Mouse (Mus musculus): ENCODE measurements around the gene Gm10778.
A peak's percentile ranks its signal among the peaks of the same experiment; 100 is the strongest.
"Not testable (repeated sequence)": the region's sequence is repeated elsewhere in the genome, so short reads cannot be mapped to it uniquely, and the experiment has no call there.

Gene Gm10778

DNA sequence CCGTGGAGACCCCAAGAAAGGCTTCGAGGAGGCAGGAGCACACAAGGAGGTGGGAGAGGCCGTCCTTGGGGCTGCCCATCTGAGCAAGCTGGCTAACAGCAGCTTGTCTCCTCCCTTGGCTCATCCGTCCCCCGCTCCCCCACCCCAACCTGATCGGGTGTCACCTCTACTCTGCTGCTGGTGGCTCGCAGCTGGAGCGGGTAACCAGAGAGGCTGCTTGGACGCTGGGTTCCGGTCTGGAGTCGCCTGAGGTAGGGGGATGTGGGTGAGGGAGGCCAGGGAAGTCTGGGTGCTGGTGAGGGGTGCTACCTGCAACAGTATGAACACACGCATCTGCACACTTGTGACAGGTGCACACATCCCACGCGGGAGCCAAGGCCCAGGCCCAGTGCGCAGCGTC lies 20.5 kb upstream of the Gm10778 start, which contains the start of gene Ankrd24:
Gene Ankrd24, plus strand, starts transcription at position 151 of the 400 bp plus-strand sequence.
- DNase-seq, result peak; percentile 19

DNA sequence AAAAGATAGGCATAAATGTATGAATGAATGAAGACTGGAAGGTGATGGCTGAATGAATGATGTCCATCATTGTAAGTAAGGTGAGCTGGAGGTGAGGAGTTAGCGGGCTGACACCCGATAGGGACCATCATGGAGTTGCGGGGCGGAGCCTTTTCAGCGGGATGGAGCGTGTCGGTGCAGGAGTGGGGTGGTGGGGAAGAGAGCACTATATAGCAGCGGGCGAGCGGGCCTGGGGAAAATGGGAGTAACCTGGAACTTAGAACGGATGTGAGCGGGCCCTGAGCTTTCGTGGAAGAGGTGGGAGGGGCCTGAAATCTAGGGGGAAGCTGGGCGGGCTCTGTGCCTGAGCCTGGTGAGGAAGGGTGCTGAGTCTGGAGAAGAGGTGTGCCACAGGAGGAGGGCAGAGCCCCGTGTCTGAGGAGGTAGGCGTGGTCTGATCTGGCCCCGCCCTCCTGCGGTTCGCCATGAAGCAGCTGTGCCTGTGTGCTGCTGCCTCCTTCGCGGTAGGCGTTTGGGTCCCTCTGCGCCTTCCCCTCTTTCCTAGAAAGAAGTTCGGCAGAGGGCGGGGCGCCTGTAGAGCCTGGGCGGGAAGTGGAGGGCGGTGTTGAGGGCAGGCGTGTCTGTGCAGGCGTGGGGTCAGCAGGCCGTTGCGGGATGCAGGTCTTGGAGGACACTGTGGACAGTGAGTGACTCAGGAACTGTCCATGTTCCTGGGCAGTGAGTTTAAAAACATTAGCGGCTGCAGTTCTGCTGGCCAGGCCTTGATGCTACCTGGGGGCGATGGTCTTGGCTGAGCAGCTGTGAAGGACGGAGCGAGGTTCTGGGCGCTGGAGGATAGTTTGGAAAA lies 15.4 kb upstream of the Gm10778 start:
- peak; percentile 94 for DNase-seq

DNA sequence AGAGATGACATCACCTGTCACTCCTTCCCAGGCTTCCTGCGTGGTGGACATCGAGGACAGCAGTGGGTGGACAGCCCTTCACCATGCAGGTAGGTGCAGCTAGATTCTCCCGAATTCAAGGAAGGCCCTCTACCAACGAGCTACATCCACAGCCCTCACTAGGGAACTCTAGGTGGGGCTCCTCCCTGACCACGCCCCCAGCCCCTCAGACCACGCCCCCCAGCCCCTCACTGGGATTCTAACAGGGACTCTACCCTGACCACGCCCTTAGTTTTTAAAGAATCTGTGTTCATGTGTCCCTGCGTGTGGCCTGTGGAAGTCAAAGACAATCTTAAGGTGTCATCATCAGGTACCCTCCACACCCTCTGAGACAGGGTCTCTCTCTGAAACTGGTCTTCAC lies 12.5 kb upstream of the Gm10778 start:
- no peak for DNase-seq

DNA sequence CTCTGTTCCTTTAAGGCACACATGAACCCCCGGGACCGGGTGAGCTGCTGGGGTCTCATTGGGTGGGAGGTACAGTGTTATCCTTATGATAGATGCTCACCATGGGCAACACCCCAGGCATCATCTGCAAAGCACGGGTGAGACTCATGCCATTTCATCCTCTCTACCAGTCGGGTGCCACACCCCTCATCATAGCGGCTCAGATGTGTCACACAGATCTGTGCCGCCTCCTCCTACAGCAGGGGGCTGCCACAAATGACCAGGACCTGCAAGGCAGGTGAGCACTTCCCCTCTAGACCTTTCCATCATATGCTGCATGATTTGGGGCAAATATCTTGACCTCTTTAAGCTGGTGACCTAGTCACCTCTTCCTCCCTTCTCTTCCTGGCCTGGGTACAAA lies 10.8 kb upstream of the Gm10778 start:
- DNase-seq, result no peak

DNA sequence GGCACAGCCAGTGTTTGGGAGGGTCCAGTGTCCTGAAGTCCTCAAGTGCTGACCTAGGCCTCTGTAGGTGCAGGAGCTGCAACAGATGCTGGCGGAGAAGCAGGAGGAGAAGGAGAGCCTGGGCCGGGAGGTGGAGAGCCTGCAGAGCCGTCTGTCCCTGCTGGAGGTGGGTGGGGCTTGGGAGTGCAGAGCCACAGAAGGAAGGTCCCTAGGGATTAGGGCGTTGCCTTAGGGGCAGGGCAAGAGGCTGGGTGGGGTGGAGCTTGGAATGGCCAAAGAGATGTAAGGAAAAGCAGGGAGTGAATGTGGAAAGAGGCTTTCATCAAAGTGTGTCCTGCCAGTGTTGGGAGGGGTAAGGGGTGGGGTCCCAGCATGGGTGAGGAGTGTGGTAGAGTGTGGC lies 8.0 kb upstream of the Gm10778 start:
- DNase-seq, result not testable (repeated sequence)

DNA sequence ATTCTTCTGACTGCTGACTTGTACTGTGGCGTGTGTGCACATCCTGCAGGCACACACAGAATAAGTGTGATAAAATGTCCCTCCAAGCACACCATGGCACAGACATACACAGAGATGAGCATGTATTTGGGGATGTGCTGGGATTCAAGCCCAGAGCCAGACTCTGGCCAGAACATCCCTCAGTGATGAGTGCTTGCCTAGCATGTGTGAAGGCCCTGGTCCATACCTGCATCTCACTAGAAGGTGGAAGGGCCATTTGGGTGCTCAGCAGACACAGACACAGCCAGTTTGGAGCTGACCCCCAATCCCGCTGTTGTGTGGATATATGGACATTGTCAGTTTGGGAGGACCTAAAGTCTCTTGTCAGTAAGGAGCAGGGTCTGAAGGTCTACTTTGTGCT lies 7.3 kb upstream of the Gm10778 start:
- DNase-seq, result no peak

DNA sequence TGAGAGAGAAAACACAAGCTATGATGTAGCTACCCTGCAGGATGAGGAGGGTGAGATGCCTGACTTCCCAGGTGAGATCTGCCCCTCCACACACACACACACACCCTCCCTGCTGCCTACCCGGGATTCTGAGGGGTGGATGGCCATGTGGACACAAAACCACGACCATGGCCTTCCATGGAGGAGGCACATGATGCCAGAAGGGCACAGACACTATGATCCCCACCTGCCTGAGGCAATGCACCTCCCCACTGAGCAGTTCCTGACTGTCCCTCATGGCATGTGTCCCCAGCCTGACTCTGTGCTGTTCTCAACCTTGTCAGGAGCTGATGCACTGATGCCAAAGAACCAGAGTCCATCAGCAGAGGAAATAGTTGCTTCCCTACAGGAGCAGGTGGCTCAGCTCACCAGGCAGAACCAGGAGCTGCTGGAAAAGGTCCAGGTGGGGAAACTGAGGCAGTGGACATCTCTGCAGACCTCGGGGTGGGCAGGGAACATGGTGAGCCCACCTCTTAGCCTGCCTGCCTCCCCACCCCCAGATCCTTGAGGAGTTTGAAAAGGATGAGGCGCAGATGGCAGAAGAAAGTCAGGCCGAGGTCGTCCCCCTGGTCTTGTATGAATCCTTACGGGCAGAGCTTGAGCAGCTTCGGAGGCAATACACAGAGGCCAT lies 6.7 kb upstream of the Gm10778 start:
- no peak for DNase-seq

DNA sequence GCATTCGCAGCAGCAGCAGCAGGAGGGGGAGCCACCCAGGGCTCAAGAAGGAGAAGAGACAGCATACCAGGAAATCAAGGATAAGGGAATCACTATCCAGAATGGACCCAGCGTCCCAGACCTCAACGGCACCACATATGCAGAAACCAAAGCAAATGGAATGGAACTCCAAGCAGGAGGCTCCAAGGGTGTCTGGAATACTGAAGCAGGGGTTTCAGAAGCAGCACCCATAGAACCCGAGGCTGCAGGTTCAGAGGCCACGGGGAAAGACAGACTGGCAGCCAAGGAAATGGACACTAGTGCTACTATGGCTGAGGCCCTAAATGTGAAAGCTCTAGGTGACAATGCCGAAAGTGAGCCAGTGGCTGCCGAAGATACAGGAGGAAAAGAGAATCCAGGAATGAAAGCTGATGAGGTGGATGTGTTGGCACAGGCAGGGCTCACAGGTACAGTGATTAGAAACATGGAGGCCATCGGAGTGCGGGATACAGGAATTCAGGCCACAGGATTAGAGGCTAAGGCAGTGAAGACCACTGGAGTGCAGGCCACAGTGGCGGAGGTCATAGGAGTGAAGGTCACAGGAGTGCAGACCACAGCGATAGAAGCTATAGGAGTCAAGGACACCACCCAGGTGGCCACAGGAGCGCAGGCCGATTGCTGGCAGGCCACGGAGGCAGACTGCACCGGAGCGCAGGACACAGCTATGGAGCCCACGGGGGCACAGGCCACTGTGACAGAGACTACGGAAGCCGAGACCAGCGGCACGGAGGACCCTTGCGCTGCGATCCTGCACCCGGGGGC lies 6.0 kb upstream of the Gm10778 start:
- no peak for DNase-seq

DNA sequence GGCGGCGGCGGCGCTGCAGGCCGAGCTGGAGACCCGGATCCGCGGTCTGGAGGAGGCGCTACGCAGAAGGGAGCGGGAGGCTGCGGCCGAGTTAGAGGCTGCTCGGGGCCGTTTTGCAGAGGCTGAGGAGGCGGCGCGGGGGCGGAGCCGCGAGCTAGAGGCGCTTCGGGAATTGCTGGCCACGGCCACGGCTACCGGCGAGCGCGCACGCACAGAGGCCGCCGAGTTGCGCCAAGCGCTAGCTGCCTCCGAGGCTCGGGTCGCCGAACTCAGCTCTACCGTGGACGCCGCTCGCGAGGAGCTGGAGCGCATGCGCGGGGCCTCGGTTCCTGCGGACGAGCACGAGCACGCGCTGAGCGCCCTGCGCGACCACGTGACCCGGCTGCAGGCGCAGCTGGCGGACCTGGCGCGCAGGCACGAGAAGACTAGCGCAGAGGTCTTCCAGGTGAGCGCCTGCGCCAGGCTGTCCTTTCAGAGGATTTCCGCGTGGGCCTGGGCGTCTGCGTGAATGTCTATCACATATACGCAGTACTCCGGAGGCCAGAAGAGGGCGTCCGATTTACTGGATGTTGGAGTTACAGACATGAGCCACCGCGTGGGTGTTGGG lies 5.3 kb upstream of the Gm10778 start:
- peak; percentile 97 for DNase-seq

DNA sequence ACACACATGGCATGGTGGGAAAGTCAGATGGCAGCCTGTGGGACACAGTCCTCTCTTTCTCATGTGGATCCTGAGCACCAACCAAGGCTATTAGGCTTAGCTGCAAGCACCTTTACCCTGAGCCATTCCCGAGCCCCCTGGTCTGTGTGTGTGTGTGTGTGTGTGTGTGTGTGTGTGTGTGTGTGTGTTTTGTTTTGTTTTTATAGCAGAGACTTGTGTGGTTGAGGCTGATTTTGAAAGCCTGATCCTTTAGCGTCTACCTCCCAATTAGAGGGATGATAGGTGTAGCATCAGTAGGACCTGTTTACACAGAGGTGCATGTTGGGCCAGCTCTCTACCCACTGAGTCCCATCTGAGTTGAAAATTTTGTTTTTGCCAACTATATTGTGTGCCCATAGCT lies 4.7 kb upstream of the Gm10778 start:
- no peak for DNase-seq

DNA sequence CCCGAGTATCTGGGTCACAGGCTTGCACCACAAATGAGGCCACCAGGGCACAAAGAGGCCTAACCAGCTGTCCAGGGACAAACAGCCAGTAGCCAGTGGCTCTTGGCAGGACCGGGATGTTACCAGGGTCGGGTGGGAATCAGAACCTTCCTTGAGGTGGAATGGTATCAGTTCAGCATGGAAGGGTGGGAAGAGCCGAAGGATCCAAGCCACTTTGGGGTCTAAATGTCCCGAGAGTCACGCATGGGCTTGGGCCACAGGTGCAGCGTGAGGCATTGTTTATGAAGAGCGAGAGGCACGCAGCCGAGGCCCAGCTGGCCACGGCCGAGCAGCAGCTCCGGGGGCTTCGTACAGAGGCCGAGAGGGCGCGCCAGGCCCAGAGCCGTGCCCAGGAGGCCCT lies 4.1 kb upstream of the Gm10778 start:
- DNase-seq, result peak; percentile 8

DNA sequence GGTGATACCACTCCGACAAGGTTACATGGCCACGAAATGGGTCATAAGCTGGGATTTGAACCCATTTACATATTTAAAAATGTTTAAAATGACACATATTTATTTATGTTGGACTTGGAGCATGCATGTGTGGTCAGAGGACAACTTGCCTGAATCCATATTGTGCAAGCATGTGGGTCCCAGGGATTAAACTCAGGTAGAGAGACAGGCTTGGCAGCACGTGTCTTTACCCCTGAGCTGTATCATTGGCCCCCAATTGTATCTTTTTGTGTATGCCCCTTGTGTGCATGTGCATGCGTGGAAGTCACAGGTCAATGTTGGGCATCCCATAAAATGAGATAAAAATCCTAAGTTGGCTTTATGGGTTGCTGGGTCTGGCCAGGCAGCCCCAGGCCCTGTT lies 3.5 kb upstream of the Gm10778 start:
- peak; percentile 1 for DNase-seq

DNA sequence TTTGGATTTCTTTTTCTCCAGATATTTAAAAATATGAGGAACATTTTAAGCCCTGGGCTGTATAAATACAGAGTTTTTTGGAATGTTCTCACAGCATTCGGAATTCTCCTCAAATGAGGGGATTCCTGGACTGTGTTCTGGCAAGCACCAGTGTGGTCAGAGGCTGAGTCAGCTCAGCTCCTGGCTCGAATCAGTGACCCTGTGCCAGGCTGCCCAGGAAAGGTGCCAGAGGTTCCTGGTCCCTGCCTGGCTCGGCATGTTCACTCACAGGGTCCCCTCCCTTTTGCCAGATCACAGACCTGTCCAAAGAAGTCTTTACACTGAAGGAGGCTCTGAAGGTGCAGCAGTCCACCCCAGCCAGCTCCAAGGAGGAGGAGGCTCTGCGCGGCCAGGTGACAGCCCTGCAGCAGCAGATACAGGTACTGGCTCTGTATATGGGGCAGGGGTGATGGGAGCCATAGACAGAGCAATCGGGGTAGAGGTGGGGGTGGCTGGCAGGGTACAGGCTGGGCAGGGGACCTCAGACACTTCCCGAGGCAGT lies 2.8 kb upstream of the Gm10778 start:
- DNase-seq, result peak; percentile 4

DNA sequence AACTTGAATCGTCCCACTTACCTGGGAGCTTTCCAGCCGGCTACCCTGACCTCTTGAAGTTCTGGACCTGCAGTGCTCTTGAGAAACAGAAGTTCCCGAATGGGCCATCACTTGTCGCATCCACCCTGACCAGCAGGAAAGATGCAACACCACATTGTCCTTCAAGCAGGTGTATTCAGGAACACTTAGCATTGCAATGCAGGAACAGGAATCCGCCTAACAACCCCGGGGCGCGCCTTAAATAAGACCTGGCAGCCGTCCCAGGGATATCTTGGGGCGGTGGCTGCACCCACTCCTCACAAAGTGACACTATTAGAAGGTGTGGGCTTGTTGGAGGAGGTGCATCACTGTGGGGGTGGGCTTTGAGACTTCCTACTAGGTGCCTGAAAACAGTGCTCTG lies 6.3 kb downstream of the Gm10778 start:
- DNase-seq, result peak; percentile 1

DNA sequence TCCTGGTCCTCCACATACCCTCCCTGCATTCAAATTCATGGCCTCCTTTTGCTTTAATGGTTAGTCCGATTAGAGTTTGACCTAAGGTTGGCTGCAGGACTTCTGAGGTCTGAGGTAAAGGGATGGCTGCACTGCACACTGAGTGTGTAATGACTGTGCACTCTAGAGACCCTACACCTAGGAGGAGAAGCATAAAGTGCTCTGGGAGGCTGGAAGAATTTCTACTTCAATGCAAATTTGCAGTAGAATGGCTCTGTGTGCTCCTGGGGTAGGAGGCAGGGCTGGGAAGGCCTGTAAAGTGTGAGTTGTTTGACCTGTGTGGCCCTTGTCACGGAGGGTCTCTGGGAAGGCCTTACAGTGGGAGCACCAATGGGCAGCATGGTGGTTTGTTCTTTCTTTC lies 7.3 kb downstream of the Gm10778 start:
- DNase-seq, result no peak

DNA sequence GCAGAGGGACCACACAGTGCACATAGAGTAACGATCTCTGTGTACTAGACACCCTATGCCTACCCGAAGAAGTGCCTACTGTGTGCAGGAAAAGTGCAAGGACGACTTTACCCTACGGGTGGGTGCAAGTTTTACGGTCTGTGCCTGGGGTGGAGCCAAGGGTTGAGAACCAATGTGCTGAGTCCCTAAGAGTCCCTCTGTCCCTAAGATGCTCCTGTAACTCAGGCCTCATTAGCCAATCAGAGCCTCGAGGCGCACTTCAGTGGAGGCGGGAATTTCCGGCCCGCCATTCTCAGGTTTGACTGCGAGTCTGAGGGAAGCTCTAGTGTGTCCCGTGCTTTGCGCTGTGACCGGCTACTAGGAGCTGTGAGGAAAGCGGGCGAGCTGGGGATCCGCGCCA lies 38.3 kb downstream of the Gm10778 start:
- DNase-seq, result not testable (repeated sequence)

DNA sequence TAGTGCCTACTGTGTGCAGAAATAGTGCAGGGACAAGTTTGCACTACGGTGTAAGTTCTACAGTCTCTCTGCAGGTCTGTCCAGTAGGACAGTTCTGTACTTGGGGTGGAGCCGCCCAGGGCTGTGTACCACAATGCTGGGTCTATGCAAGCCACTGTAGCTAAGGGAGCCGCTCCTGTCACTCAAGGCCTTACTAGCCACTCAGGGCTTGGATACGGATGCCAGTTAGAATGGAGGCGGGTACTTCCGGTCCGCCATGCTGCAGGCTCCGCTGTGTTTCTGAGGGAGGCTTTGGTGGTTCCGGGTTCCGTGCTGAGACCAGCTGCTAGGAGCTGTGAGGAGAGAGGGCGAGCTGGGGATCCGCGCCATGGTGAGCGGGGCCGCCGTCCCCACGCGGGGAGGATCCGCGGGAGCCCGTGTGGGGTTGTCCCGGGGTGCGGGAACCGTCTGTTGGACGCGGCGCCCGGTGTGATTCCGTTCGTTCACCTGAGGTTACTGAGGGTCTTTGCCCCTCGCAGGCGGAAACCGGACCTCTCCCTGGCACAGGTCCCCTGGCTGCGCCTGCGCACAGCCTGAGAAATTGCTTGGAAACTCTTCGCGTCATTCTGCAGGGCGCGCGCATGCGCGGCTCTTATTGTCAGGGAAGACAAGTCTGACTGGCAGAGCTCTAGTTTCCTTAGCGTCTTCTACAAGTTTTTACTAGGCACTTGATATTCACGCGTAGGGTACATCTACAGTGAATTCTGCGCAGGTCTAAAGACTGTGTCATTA lies 55.9 kb downstream of the Gm10778 start, which contains the start of gene Zfp433:
Gene Zfp433, plus strand, starts transcription at position 295 of the 771 bp plus-strand sequence.
- DNase-seq, result not testable (repeated sequence)

Measured in thymus, postnatal 14 days (tissue).